Mouse (Mus musculus) limb, embryonic 14.5 days (tissue): ENCODE measurements around the gene Gm45208. TPM values are rescaled to one million over a fixed set of nuclear protein-coding genes. Genes with fewer than 3 reads are reported as not detected.

ENCODE experiments used
- ATAC-seq: fragments of 200-750 bp; cut with Nextera tagmentation; 2 replicates; pipeline ENCODE4 v1.8.0; 2017; ENCODE audit warnings: low read depth, moderate number of reproducible peaks, moderate TSS enrichment; ENCODE audit not compliant: low FRiP score
- DNase-seq: peaks from one replicate; pipeline ENCODE4 v3.0.0-alpha.2; 2015; ENCODE audit warnings: low spot score
- H3K27ac ChIP-seq: fragments of 300-500 bp; sonication (generic); replicated peaks from 2 replicates; pipeline ENCODE4 v1.5.1; 2014; ENCODE audit warnings: low read depth, mild to moderate bottlenecking, low read length, moderate library complexity, mixed read lengths
- H3K27me3 ChIP-seq: fragments of 300-500 bp; sonication (generic); 2 replicates; pipeline ENCODE4 v1.6.1; 2014; ENCODE audit warnings: low read length, mixed read lengths; ENCODE audit not compliant: control insufficient read depth, insufficient read depth
- H3K36me3 ChIP-seq: fragments of 300-500 bp; sonication (generic); 2 replicates; pipeline ENCODE4 v1.6.1; 2014; ENCODE audit warnings: mild to moderate bottlenecking, low read length, moderate library complexity, mixed read lengths; ENCODE audit not compliant: control insufficient read depth, insufficient read depth
- H3K4me1 ChIP-seq: fragments of 300-500 bp; sonication (generic); 2 replicates; pipeline ENCODE4 v1.6.1; 2014; ENCODE audit warnings: antibody characterized with exemption, low read length, mixed read lengths; ENCODE audit not compliant: control insufficient read depth, insufficient read depth
- H3K4me2 ChIP-seq: fragments of 300-500 bp; sonication (generic); replicated peaks from 2 replicates; pipeline ENCODE4 v1.6.1; 2014; ENCODE audit warnings: low read depth, mild to moderate bottlenecking, low read length, moderate library complexity; ENCODE audit not compliant: severe bottlenecking
- H3K4me3 ChIP-seq: fragments of 300-500 bp; sonication (generic); replicated peaks from 2 replicates; pipeline ENCODE4 v1.5.1; 2014; ENCODE audit warnings: low read length
- H3K9ac ChIP-seq: fragments of 300-500 bp; sonication (generic); 2 replicates; pipeline ENCODE4 v1.6.1; 2014; ENCODE audit warnings: mild to moderate bottlenecking, low read depth, low read length, moderate library complexity; ENCODE audit not compliant: severe bottlenecking
- H3K9me3 ChIP-seq: fragments of 300-500 bp; sonication (generic); 2 replicates; pipeline ENCODE4 v1.6.1; 2016; ENCODE audit warnings: low read length; ENCODE audit not compliant: control insufficient read depth
- POLR2A ChIP-seq: fragments of 200-500 bp; IDR thresholded peaks from 2 replicates; pipeline ENCODE4 v1.8.0; 2012; ENCODE audit warnings: inconsistent platforms, mild to moderate bottlenecking, moderate library complexity, borderline replicate concordance; ENCODE audit not compliant: insufficient read depth, insufficient read length; ENCODE audit errors: extremely low read depth
- WGBS: fragments of 180-500 bp; shearing (Covaris S2); extraction: QIAGEN DNeasy Blood & Tissue Kit; methylation state at CpG from one replicate; pipeline ENCODE4 v1.1.7; 2014; 5-methylcytosine and 5-hydroxymethylcytosine counted together
- polyA plus RNA-seq, 2 experiments: library from polyadenylated mRNA; depleted of rRNA in 1 of 2; stranded (reverse) in 1 of 2; unstranded in 1 of 2; fragments of >200 nt; fragmentation: Nextera tagmentation in 1 of 2; extraction: Ambion mirVana in 1 of 2; gene quantifications; 2 replicates each; pipeline versions ENCODE4 v1.2.1 to v1.2.3; 2012 to 2014

Gm45208 gene
- polyA plus RNA-seq (2012; rRNA removed) (0.50 and 0.85 TPM in 2 replicates), polyA plus RNA-seq (2014; fragmentation: Nextera tagmentation; extraction: Ambion mirVana) (0.43 and 0.48 TPM in 2 replicates)

GRCm38 (mm10) chrX:7721514-7722281 lies at the start of gene Gm45208:
Gm45208 (plus strand) TSS chrX:7722245.
- peak; percentile 86 for DNase-seq
- Histone ChIP-seq H3K27ac (peak within 1 kb of the TSS; percentile 87), H3K9me3 (no peaks in the 10 kb centered on the region), H3K36me3 (0 out of 2 replicates have a peak, but pooled peaks cover 3% of the 10 kb centered on the region), H3K4me3 (peak within 1 kb of the TSS; percentile 50), H3K4me1 (0 out of 2 replicates have a peak, but pooled peaks cover 3% of the 10 kb centered on the region), H3K4me2 (peak within 1 kb of the TSS; percentile 66), H3K27me3 (no peaks in the 10 kb centered on the region), H3K9ac (peak within 1 kb of the TSS; percentile 64)
- ATAC-seq: peak; percentile 90
- 18% methylated on average over 22 of the region's 22 CpGs for WGBS
- no peak for TF ChIP-seq POLR2A

GRCm38 (mm10) chrX:7672739-7673138 lies 49.3 kb upstream of the Gm45208 start:
- Histone ChIP-seq H3K27me3 (no peaks in the 10 kb centered on the region), H3K27ac (no peak overlapping the region), H3K4me3 (no peak overlapping the region), H3K9ac (no peak overlapping the region), H3K4me2 (no peak overlapping the region), H3K9me3 (no peaks in the 10 kb centered on the region), H3K36me3 (no peaks in the 10 kb centered on the region), H3K4me1 (peaks cover 9% of the 10 kb centered on the region; the same call in 1 of the 2 replicates)
- DNase-seq (no peak), ATAC-seq (no peak)
- no peak for TF ChIP-seq POLR2A
- WGBS: 28% methylated on average over 6 of the region's 6 CpGs

DNA sequence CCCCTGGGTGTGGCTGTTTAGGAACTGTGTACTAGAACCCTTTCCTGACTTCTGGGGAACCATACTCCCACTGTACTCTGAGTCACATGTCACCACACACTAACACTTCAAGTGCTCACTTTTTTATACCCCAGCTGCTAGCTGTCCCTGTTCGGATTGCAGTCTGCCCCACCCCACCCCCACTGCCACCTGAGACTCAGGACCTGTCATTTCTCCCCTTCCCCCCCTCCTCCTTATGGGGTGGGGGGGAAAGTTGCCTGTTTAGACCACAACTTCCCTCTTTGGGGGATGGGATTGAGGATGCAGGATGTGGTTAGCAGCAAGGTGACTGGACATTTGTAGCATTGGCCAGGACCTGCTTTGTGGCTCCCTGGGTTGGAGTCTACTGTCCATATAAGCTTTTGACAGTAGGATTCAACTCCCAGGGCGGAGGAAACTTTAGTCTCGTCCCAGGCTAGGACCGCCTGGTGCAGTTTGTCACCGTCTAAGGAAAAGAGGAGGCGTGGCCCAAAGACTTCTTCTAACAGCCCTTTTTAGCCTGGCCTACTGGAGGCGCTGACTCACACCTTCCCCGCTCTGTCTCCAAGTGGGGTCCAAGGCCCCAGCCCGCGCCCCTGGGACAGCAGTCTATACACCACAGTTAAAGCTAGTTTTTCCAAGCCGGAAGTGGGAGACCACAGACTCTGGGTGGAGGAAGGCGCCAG lies 48.3 kb upstream of the Gm45208 start:
- peak overlapping the region; percentile 47 for H3K4me2 ChIP-seq
- H3K9ac ChIP-seq: no peak overlapping the region
- ATAC-seq: peak; percentile 19; the same call in 1 of the 2 replicates
- DNase-seq: peak; percentile 58
- no peaks in the 10 kb centered on the region for H3K36me3 ChIP-seq
- no peaks in the 10 kb centered on the region for H3K9me3 ChIP-seq
- peak overlapping the region; percentile 73 for H3K27ac ChIP-seq
- 44% methylated on average over 12 of the region's 12 CpGs for WGBS
- peak overlapping the region; percentile 24 for H3K4me3 ChIP-seq
- no peak for TF ChIP-seq POLR2A
- no peaks in the 10 kb centered on the region for H3K27me3 ChIP-seq
- peaks cover 9% of the 10 kb centered on the region; the same call in 1 of the 2 replicates for H3K4me1 ChIP-seq

DNA sequence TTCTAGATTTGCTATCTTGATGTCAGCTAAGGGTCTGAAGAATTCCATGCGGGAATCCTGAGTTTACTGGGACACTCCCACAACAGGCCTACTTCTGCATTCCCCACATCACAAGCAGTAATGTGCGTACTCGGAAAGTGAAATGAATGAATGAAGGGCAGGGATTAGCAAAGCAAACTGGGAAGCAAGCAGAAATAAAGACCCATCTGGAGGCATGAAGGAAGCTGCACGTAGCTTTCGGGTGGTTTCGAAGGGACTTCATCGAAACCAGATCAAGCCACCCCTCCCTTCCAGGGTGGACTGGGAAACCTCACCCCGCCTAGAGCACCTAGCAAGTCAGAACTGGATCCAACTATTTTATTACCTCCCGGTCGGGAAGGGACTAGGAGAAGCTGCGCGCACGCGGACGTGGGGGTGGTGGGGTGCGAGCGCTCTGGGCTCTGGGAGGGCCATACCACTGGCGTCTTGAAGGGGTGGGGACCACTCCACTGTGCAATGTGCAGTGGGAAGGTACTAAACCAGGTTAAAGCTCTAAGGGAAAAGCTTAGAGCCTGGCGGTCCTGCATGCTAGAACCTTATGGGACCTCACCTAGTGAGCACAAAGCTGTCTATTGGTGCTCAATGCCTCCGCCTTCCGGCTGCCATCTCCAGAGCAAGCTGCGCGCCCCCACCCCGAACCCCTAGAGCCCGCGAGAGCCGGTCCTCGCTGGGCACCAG lies 47.6 kb upstream of the Gm45208 start:
- no peaks in the 10 kb centered on the region for H3K36me3 ChIP-seq
- peak overlapping the region; percentile 47 for H3K4me2 ChIP-seq
- no peaks in the 10 kb centered on the region for H3K27me3 ChIP-seq
- H3K4me3 ChIP-seq: peak overlapping the region; percentile 24
- DNase-seq (peak; percentile 42), ATAC-seq (peak; percentile 19; the same call in 1 of the 2 replicates)
- H3K4me1 ChIP-seq: peaks cover 9% of the 10 kb centered on the region; the same call in 1 of the 2 replicates
- TF ChIP-seq POLR2A: no peak
- H3K27ac ChIP-seq: peak overlapping the region; percentile 73
- H3K9ac ChIP-seq: peak overlapping the region; percentile 7; the same call in 1 of the 2 replicates
- WGBS: 33% methylated on average over 22 of the region's 28 CpGs
- no peaks in the 10 kb centered on the region for H3K9me3 ChIP-seq
